In genomic region chr4:94781043-94781442, GRCm38 (mm10) we compare ENCODE assay signal across 25 mouse cellular contexts.
"Had no signal": no experiment of that assay in that cellular context is flagged by ENCODE, and none has a peak within 500 bp of the region (broad histone marks: within the 10 kb centered on the region; RNA-seq: fewer than 3 reads in every experiment).

No protein-coding gene starts in this region.

- H3K27me3 ChIP-seq: heart, embryonic 13.5 days; heart, embryonic 15.5 days; hindbrain, embryonic 12.5 days; limb, embryonic 13.5 days; limb, embryonic 15.5 days had no signal

- H3K4me1 ChIP-seq: heart, embryonic 13.5 days; heart, embryonic 15.5 days; hindbrain, embryonic 12.5 days; limb, embryonic 13.5 days; limb, embryonic 15.5 days had no signal

- H3K27ac ChIP-seq: gastrocnemius, adult 2 months; heart, adult 2 months; heart, embryonic 13.5 days; heart, embryonic 15.5 days; hindbrain, embryonic 10.5 days; hindbrain, embryonic 12.5 days; hindbrain, embryonic 14.5 days; hindbrain, postnatal 0 days; layer of hippocampus, adult 2 months; limb, embryonic 13.5 days; limb, embryonic 15.5 days had no signal

- H3K4me2 ChIP-seq: heart, embryonic 11.5 days; heart, embryonic 13.5 days; heart, embryonic 15.5 days; hindbrain, embryonic 12.5 days; hindbrain, embryonic 14.5 days; limb, embryonic 13.5 days; limb, embryonic 15.5 days had no signal

- H3K36me3 ChIP-seq: heart, embryonic 15.5 days; hindbrain, embryonic 10.5 days; hindbrain, embryonic 12.5 days; limb, embryonic 13.5 days; limb, embryonic 15.5 days had no signal

- ATAC-seq: forebrain, embryonic 16.5 days; hindbrain, postnatal 0 days; intestine, embryonic 16.5 days had no signal

- H3K9me3 ChIP-seq: heart, embryonic 13.5 days; heart, embryonic 15.5 days; hindbrain, embryonic 10.5 days; hindbrain, embryonic 12.5 days; limb, embryonic 13.5 days; limb, embryonic 15.5 days had no signal

- H3K9ac ChIP-seq: heart, embryonic 13.5 days; heart, embryonic 15.5 days; hindbrain, embryonic 12.5 days; hindbrain, embryonic 14.5 days; limb, embryonic 13.5 days; limb, embryonic 15.5 days had no signal

- DNase-seq: gastrocnemius, adult 2 months; gastrocnemius, postnatal 10 days; gastrocnemius, postnatal 25 days; heart, adult 2 months; heart, postnatal 4 days; kidney, adult 11 months; kidney, adult 8-10 months; kidney, postnatal 10 days; kidney, postnatal 25 days; kidney, postnatal 4 days; layer of hippocampus, adult 9-11 months; layer of hippocampus, postnatal 36 days; left cerebral cortex, postnatal 4 days had no signal

- H3K4me3 ChIP-seq: gastrocnemius, adult 2 months; heart, adult 2 months; heart, embryonic 13.5 days; heart, embryonic 15.5 days; hindbrain, embryonic 10.5 days; hindbrain, embryonic 12.5 days; layer of hippocampus, adult 2 months; limb, embryonic 13.5 days; limb, embryonic 15.5 days had no signal
